Mouse (Mus musculus) E14TG2a.4 (cell line): ENCODE measurements around the gene Slc39a5.

Experiments used
- CTCF ChIP-seq: conservative IDR thresholded peaks from 2 replicates; pipeline ENCODE4 v1.5.1; 2014; ENCODE audit warnings: low read length
- POU5F1 ChIP-seq: IDR thresholded peaks from 2 replicates; pipeline ENCODE4 v1.6.1; 2014; ENCODE audit warnings: low read length, borderline replicate concordance

DNA sequence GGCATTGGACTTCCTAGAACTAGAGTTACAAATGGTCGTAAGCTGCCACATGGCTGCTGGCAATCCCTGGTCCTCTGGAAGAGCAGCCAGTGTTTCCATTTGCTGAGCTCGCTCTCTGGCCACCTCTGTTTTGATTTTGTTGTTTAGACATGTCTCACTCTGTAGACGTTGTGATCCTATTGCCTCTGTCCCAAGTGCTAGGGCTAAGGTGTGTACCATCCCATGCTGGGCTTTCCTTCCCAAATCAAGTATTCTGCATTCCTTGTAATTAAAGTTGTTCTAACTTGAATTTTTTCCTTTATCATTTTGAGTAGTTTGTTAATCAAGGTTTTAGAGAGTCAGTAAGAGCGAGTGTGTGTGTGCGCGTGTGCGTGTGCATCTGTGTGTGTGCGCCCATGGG, 53.5 kb downstream of the Slc39a5 start:
- no peak for TF ChIP-seq CTCF
- TF ChIP-seq POU5F1: no peak
